Mouse (Mus musculus): Measurements from ENCODE around the gene Yaf2. TPM values are rescaled to one million over a fixed set of nuclear protein-coding genes. Genes with fewer than 3 reads are reported as not detected.

The Yaf2 gene
- polyA plus RNA-seq, 1 experiment = 73.4 TPM

DNA sequence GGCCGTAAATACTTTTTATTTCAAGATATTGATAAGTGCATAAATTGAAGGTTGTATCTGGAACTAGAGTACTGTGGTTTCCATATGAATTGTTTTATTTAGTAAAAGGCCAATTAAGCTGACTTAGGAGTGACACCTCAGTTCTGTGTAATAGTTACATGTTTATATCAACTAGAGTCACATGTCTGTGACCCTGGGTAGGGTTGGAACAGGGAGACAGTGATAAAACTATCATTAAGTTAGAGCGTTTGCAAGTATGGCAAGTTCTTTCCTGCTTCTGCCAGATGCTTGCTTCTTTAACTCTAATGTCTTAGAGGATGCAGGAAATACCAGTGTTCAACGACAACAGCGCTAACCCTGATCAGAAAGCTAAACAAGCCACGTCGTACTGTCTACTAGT is 52.4 kb downstream of the Yaf2 start:
- DNase-seq (ENCODE audit: low read depth) = no peak
- no peak for TF ChIP-seq CTCF (IDR thresholded peaks at IDR 0.05; ENCODE audit: borderline replicate concordance, extremely low read depth, insufficient read depth, insufficient read length)
- TF ChIP-seq POLR2A (IDR thresholded peaks at IDR 0.05; ENCODE audit: borderline replicate concordance, extremely low read depth, insufficient read depth, insufficient read length, poor library complexity, severe bottlenecking) = no peak

DNA sequence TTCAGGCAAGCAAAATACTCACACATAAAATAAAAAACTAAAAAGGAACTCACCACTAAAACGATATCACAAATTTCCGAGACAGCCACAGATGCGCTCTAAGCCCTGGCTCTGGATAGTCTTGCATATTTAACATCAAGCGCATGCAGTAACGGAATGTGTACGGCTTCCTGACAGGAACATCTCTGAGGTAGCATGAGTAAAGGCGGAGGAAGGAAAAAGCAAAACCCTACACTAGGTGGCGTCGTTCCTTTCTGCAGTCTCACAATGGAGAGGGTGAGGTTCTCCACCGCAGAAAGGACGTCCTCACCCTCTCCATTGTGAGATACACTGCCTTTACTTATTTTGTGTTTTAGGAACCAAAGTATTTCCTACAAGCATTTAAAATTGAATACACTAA is 53.4 kb downstream of the Yaf2 start:
- no peak for DNase-seq (ENCODE audit: low read depth)
- TF ChIP-seq CTCF (IDR thresholded peaks at IDR 0.05; ENCODE audit: borderline replicate concordance, extremely low read depth, insufficient read depth, insufficient read length) (peak; percentile 39; the same call in 1 of the 2 replicates), POLR2A (IDR thresholded peaks at IDR 0.05; ENCODE audit: borderline replicate concordance, extremely low read depth, insufficient read depth, insufficient read length, poor library complexity, severe bottlenecking) (no peak)

DNA sequence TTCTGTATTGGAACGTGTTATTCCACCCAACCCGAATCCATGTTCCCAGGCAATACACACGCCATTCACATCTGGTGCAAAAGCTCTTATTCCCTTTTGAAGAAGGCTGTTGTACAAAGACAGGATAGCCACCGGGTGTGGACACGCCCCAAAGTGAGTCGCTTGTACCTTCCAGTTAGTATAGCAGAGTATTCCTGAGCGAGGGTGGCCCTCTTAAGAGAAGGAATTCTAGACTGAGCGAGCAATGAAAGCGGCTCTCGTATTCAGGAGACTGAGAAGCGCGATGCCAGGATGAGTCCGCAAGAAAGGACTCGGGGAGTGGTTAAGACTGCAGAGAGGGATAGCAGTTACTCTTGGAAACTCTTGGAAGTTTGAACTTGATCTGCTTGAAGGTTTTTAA is 60.5 kb downstream of the Yaf2 start:
- no peak for TF ChIP-seq CTCF (IDR thresholded peaks at IDR 0.05; ENCODE audit: borderline replicate concordance, extremely low read depth, insufficient read depth, insufficient read length)
- no peak for TF ChIP-seq POLR2A (IDR thresholded peaks at IDR 0.05; ENCODE audit: borderline replicate concordance, extremely low read depth, insufficient read depth, insufficient read length, poor library complexity, severe bottlenecking)
- DNase-seq (ENCODE audit: low read depth) = peak; percentile 49

DNA sequence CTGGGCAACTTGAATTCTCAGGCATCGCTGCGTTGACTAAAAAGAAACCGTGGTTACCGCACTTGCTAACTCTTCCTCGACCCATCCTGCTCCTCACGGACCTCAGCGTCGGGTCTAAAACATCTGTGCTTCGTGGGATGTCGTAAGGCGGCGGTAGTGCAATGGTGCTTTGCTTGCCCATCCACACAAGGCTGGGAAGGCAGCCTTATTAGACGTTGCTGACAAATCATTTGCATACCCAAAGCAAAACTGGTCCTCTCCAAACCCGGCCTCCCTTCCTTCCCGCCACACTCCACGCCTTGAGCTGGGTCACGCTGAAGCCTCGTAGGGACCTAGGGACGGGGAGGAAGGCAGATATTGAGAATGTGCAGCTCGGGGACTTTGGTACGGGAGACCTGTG is 61.1 kb downstream of the Yaf2 start:
- DNase-seq (ENCODE audit: low read depth) = no peak
- TF ChIP-seq CTCF (IDR thresholded peaks at IDR 0.05; ENCODE audit: borderline replicate concordance, extremely low read depth, insufficient read depth, insufficient read length) (no peak), POLR2A (IDR thresholded peaks at IDR 0.05; ENCODE audit: borderline replicate concordance, extremely low read depth, insufficient read depth, insufficient read length, poor library complexity, severe bottlenecking) (no peak)

DNA sequence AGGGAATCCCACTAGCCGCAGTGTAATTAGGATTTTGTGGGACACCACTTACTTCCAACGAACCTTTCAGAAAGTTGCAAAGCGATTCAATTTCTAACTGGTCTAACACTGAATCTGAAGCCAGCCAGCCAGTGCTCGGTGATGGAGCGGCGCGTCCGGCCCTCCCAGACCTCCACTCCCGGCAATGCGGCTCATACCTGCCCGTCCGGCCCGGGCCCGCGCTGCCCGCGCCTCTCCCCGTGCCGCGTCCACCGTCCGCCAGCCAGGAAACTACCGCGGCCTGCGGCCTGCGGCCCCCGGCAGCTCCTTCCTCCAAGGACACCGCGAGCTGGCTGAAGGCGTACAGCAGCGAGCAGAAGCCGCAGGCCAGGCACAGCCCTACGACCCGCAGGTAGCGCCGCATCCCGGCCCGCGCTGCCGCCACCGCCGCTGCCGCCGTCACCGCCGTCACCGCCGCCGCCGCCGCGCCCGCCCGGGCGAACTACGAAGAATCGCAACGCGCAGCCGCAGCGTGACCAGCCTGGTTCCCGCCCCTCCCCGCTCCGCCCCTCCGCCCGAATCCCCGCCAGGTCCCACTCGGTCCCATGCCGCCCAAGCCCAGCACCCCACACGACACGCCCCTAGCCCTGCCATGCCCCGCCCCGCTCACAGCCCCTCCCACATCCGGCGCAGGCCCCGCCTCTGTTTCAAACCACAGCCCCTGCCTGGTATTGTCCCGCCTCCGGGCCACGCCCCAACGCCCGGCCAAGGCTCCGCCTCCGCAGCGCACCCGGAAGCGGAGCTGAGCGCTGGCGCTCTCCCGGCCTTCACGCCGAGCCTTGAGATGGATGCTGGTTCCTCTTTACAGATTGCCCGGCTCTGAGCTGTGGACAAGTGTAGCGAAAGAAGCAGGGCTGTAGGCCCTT is 61.8 kb downstream of the Yaf2 start, which contains the start of gene Gxylt1:
Gene Gxylt1, minus strand, starts transcription at position 501 of the 905 bp plus-strand sequence.
- peak; percentile 53 for TF ChIP-seq POLR2A (IDR thresholded peaks at IDR 0.05; ENCODE audit: borderline replicate concordance, extremely low read depth, insufficient read depth, insufficient read length, poor library complexity, severe bottlenecking)
- TF ChIP-seq CTCF (IDR thresholded peaks at IDR 0.05; ENCODE audit: borderline replicate concordance, extremely low read depth, insufficient read depth, insufficient read length) = no peak
- peak; percentile 99 for DNase-seq (ENCODE audit: low read depth)

DNA sequence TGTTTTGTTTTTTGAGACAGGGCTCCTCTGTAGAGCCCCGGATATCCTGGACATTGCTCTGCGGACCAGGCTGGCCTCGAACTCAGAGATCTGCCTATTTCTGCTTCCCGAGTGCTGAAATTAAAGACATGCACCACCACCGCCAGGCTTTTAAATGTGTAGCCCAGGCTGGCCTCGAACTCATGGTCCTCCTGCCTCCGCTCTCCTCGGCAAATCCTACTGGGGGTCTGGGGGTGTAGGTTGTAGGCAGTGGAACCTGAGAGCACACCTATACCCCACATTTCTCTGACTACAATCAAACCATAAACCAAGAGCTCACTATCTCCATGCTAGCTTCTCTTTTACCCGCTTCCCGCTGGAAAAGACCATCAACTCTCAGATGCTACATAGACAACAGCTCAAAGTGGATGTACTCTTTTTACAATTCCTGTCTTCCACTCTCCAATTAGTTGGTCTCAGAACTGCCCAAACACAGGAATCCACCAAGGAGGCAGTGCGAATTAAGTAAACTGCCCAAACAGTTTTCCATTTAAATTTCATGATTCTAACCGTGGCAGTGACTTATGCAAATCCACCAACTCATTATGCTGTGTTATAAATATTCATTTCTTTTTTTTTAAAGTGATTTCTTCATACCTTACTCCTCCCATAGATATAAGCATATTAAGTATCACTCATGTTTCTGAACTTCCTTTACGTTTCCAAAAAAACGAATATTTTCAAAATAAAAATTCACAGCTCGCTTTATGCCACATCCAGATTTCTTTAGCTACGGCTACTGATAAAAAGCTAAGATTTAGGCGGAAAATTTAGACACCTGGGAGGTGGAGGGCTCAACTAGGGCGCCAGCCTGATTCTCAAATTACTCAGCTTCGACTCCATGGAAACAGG is 62.7 kb downstream of the Yaf2 start:
- no peak for DNase-seq (ENCODE audit: low read depth)
- no peak for TF ChIP-seq CTCF (IDR thresholded peaks at IDR 0.05; ENCODE audit: borderline replicate concordance, extremely low read depth, insufficient read depth, insufficient read length)
- TF ChIP-seq POLR2A (IDR thresholded peaks at IDR 0.05; ENCODE audit: borderline replicate concordance, extremely low read depth, insufficient read depth, insufficient read length, poor library complexity, severe bottlenecking) = no peak

DNA sequence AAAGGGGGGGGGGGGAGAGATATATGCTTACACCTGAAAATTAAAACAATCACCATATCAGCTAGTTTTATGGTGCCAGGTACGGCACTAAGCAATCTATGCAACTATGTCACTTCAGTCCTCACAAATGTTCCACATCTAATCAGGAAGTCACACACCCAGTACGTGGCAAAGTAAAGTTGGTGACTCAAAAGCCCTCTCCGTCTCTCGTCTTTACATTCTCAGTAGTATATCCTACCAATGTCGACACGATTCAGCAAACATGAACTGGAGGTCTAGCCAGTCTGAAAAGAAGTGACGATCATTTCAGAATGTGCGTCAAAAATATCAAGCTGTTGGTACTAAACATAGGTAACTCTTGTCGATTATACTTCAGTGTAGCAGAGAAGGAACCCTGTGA is 63.8 kb downstream of the Yaf2 start:
- DNase-seq (ENCODE audit: low read depth) = no peak
- TF ChIP-seq POLR2A (IDR thresholded peaks at IDR 0.05; ENCODE audit: borderline replicate concordance, extremely low read depth, insufficient read depth, insufficient read length, poor library complexity, severe bottlenecking) = no peak
- no peak for TF ChIP-seq CTCF (IDR thresholded peaks at IDR 0.05; ENCODE audit: borderline replicate concordance, extremely low read depth, insufficient read depth, insufficient read length)

DNA sequence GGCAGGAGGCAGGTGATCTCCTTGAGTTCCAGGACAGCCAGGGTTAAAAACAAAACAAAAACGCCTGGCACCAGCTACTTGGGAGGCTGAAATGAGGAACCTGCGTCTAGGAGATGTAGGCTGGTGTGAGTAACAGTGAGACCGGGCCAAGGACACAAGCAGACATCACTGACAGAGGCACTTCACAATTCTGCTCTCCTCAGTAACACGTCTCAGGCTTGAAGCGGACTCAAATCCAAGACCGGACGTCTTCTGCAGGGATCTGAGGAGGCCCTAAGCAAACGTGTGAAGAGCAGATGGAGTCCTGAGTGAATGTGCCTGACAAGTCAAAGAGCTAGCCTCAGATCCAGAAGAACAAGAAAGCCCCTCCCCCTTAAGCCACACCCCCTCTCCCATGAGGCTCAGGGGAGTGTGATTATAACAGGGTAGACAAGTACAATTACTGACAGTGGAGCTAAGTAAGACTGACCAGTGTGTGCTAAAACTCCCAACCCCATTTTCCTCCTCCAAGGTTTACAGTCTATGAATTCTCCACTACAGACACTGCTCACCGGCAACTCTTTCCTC is 66.4 kb downstream of the Yaf2 start:
- DNase-seq (ENCODE audit: low read depth) = no peak
- TF ChIP-seq POLR2A (IDR thresholded peaks at IDR 0.05; ENCODE audit: borderline replicate concordance, extremely low read depth, insufficient read depth, insufficient read length, poor library complexity, severe bottlenecking) (no peak), CTCF (IDR thresholded peaks at IDR 0.05; ENCODE audit: borderline replicate concordance, extremely low read depth, insufficient read depth, insufficient read length) (no peak)

DNA sequence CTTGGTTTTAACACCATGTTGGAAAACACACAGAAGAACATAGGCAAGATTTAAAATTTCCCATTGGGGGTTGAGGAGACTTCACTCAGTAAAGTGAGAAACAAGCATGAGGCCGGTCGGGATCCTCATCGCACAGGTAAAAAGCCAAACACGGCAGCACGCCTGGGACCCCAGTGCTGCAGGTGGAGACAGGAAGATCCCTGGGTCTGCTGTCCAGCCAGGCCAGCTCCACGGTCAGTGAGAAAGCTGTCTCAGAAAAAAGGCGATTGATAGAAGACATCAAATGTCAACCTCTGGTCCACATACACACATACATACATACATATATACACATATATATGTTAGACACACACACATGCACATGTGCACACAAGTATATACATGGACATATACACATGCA is 67.2 kb downstream of the Yaf2 start:
- no peak for DNase-seq (ENCODE audit: low read depth)
- TF ChIP-seq CTCF (IDR thresholded peaks at IDR 0.05; ENCODE audit: borderline replicate concordance, extremely low read depth, insufficient read depth, insufficient read length) = no peak
- no peak for TF ChIP-seq POLR2A (IDR thresholded peaks at IDR 0.05; ENCODE audit: borderline replicate concordance, extremely low read depth, insufficient read depth, insufficient read length, poor library complexity, severe bottlenecking)

DNA sequence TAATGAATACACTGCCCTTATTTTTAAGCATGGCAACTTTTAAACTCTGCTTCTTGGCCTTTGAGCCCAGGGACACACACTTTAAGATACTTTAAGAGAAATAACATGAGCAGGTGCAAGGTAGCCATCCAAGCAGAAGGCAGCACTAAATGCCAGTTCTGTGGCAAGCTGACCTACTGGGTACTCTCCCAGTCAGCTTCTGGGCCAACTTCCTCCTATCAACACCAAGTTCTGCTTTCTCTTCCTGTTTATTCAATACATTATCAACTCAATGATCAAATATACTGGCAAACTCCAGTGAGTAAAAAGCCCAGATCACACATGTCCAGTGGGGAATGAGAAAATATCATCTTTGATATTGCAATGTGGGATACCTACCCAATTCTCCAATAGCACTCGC is 68.7 kb downstream of the Yaf2 start:
- no peak for DNase-seq (ENCODE audit: low read depth)
- TF ChIP-seq CTCF (IDR thresholded peaks at IDR 0.05; ENCODE audit: borderline replicate concordance, extremely low read depth, insufficient read depth, insufficient read length) (no peak), POLR2A (IDR thresholded peaks at IDR 0.05; ENCODE audit: borderline replicate concordance, extremely low read depth, insufficient read depth, insufficient read length, poor library complexity, severe bottlenecking) (no peak)

DNA sequence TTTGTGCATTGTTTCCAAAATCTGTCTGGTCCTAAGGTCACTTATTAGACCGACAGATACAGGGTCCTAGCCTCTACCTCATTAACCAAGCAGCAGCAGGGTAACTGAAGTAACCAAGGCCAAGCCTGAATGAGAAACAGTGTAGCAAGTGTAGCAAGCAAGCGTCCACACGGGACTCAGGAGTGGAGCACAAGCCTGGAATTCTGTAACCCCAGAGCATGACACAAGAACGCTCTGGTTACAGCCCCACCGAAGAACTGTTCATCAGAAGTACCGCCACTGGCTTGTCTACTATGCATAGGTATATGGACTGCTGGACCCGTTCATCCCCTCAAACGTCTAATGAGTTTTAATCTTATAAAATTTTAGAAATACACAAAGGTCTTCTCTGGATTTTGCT is 69.3 kb downstream of the Yaf2 start:
- no peak for TF ChIP-seq POLR2A (IDR thresholded peaks at IDR 0.05; ENCODE audit: borderline replicate concordance, extremely low read depth, insufficient read depth, insufficient read length, poor library complexity, severe bottlenecking)
- no peak for TF ChIP-seq CTCF (IDR thresholded peaks at IDR 0.05; ENCODE audit: borderline replicate concordance, extremely low read depth, insufficient read depth, insufficient read length)
- DNase-seq (ENCODE audit: low read depth) = no peak
